Mouse (Mus musculus) monocyte, adult 2 months (primary cell): ENCODE results near the gene Flrt1.
"Not testable (repeated sequence)": the region's sequence is repeated elsewhere in the genome, so short reads cannot be mapped to it uniquely, and the experiment has no call there.

Source experiments
- DNase-seq, 2 experiments: peaks; one replicate each; pipeline ENCODE4 v3.0.0; 2022; ENCODE audit warnings: low spot score in 2 of 2, low read depth in 1 of 2

Flrt1 gene

DNA sequence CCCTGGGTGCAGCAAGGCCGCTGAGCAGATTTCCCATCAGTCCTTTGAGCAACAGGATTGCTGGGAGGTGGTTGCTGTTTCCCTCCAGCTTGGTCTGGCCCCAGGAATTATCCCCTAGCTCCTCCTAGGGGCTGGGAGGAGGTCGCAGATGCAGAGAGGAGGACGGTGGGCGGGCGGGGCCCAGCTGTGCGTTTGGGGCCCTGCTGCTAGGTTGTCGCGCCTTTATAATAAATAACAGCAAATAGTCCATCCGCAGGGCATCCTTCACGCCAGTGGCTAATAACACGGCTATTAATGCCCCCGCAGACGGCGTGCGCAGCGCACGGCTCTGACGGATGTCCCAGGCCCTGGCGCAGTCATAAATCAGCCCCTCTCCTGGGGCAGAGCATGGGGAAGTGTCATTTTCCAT is 1.5 kb downstream of the Flrt1 start:
- DNase-seq, result no peak

DNA sequence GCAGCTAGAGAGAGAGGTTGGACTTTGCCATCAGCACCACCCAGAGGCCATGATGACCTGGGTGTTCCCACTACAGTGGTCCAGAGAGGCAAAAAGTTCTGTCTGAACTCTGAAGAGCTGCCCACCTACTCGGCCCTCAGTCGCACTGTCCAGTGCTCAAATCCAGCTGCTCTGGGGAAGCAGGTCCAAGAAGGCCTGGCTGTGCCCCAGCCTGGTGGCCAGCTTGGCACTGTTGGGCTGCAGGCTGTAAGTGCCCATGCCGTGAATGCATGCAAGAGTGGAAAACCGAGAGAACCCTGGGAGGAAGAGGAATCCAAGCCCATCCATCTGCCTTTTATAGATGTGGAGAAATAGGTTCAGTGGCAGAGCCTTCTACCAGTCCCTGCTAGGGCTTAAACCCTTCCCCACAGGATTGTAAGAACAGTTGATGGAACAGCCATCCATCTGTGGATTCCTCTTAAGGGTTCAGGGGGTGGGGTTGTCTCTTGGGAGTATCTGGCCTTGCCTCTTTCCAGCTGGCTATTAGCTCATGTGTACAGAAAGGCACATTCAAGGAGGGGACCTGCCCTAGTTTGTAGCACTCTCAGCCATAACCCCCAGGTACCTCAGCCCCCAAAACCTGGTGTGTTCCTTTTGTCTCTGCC is 2.1 kb downstream of the Flrt1 start:
- no peak for DNase-seq

DNA sequence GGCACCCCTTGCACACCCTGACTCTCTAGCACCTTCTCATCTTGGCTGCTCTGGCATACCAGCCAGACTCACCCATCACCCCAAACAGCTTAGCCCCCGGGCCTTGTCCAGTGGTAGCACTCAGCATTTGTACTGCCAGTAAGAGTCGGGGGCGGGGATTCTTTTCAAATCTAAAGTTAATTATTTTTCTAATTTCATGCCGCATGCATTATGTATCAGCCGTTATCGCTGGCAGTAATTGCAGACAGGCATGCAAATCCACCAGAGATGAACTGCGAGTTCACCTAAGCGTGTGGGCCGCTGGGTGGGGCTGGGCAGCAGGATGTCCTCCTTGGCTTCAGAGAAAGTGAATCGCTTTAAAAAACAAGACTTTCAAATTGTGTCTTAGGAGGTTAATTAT is 3.5 kb downstream of the Flrt1 start:
- no peak for DNase-seq

DNA sequence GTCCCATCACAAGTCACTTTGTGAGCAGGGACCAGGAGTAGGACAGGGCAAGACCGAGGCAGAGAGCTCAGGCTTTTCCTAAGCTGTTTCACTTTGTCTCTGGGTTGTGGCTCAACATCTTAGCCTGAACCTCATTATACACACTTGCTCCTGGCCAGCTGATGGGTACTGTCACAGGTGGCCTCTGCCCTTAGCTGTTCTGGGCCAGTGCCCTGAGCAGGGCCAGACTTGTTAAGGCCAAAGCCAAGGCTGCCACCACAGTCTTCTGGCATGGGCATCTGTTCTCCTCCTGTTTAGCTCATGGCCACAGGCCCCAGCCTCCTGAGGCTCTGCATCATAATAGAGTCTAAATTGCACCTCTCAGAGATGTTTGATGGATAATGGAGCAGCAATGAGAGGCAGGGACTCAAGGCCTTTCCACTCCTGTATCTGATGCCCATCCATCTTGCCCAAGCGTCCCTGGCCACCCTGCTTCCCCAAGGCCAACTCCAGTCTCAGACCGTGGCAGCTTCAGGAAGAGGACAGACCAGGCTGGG is 5.8 kb downstream of the Flrt1 start:
- DNase-seq, result no peak

DNA sequence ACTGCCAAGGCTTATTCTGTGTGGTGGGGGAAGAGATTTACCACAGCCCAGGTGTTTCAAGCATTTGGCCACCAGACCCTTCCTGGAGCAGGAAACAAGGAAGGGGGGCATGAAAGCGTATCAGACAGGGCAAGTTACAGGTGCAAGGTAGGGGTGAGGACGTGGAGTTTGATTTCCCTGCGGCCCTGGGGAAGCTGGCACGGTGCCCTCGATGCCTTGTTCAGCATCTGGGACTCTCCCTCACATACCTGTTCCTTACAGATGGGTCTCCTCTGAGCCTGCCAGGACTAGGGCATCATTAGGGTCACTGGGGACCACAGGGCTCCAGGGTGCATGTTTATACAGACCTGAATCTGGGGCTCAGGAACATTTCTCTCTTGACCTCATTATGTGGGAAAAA is 12.8 kb downstream of the Flrt1 start:
- no peak for DNase-seq

DNA sequence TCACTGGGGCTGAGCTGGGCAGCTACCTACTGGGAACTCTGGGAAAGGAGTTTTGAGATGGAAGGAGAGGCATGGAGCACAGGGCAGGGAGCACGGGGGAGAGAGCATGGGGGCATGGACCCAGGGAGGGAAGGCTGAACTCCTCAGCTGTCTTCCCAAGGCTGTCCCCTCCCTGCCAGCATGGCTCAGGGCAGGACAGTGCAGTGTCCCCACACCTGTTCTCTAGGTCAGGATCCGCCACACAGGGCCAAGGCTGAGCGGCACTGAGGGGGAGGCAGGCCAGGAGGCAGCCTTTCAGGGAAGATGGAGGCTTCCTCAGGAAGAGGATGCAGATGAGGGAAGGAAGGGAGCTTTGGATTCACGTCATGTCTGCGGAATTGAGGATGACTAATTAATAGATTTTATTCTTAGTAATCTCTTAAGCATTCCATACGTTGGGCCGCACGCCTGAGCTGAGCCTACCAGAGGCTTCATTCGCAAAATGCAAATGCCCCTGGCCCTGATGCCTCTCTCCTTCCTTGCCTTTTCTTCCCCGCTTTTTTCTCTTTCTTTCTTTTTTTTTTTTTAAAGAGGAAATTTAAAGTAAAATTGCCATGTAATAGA is 14.0 kb downstream of the Flrt1 start:
- no peak for DNase-seq

DNA sequence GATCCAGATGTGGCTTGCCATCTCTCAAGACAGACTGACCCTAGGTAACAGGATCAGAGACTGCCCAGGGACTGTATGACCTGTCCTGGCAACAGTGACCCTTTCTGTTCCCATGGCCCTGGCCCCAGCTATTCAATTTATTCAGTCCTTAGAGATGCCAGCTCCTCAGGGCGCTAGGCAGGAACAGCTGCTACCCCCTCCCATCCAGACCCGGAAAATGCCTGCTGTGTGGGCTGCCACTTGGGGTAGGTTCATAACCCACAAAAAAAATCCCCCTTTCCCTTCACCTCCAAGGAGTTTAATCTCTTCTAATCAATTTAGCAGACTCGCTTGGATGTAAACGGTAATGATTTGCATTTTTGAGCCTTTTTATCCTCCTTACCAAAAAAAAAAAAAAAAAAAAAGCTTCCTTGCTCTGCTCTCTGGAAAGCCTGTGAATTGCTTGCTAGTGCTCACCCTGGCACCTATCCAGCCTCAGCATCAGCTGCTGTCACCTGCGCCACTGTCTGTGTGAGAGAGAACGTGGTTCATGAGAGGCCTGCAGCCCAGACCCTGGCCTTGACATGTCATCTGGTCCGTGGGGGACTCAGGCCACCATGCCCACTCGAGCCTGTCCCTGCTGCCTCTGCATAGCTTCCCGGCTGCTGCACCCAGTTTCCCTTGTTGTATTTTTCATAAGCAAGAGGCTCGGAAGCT is 15.0 kb downstream of the Flrt1 start:
- no peak for DNase-seq

DNA sequence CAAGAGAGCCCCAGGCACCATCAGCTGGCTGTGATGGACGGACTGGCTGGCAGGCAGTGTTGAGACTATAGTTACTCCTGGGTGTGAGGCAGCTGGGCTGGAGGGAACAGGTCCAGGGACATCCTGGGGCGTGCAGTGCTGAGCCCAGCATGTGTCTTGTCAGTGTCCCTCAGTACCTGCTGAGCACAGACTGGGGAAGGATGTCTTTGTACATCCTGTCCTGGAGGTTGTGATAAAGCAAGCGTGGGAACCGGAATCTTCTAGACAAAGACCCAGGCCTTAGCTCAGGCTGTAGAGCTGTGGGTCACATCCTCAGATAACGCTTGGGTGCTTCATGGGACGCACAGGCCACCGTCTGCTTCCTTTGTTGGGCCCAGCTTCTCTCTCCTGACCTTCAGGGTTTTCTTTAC is 15.7 kb downstream of the Flrt1 start:
- DNase-seq, result no peak

DNA sequence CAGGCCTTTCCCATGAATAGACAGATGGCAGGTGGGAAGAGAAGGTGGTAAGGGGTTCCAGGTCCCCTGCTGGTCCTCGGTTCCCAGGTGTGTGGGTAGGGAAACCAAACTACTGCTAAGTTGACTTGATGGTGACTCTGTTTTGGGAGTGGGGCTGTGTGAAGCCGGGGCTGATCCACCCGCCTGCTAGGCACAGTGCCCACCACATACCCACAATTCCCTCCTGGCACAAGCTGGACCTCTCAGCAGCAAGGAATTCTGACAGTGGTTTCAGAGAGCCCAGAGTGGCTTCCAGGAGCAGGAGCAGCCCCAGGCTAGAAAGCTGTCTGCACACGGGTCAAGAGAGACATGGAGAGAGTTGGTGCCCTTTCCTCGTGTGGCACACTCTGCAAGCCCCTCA is 16.5 kb downstream of the Flrt1 start:
- DNase-seq, result no peak

DNA sequence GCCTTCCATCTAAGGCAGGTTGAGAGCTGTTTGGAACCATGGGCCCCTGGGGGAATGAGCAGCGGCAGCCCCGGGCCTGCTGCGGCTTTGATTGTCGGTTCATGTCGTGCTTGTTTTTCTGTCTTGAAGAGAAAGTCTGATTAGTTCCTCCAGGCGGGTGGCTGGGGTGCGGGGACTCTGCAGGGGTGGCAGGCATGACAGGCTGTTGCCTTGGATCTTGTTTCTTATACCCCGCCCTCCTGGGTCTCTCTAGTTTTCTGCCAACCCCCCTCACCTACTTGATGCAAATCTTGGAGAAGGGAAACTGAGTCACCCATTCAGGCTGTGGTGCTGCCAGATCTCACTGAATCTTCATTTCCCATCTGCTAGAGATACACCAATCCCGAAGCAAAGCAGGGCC is 17.0 kb downstream of the Flrt1 start:
- DNase-seq, result no peak

DNA sequence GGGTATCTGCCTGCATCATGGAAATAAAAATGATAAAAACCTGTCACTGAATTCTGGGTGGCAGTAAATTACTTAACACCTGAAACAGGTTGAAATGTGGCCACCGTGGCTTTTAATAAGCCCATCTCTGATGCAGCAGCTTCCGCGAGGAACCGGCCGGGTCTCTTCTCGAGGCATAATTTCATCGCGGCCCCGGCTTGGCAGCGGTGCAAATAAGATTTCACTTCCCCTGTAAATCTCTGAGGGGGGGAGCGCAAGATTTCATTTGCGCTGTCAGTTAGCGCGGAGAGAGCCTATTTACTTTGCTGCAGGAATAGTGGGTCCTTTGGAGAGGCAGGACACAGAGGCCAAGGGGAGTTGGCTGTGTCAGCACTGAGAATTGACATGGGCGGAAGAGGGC is 20.8 kb downstream of the Flrt1 start:
- DNase-seq, result no peak

DNA sequence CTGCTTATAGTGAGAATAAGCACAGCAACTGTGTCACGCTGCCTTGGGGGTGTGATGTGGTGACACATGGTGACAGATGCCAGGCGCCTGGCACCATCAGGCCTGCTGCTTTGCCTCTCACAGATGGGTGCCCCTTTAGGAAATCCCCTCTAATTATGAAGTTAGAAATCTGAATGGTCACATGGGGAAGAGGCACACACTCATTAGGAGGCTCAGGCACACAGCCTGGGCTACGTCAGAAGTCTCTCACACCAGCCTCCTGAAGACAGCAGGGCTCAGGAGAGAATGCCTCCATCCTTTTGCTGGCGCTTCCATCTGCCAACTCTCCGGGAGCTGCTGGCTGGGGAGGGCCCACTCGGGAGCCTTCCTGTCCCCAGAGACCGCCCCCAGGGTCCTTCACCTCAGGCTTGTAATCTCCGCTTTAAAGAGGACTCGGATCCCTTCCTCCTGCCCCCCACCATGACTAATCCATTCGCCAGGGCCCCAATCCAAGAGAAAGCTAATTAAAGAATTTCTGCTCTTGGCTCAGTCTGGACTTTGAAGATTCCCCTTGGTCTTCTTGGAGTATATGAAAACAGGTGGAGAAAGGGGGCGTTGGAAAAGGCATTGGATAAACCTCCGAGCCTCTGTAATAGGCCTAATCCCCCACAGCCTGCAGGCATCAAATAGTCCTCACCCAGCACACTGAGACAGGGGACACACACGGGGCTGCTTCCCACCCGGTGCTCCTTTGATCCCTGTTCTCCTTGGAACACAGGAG is 22.3 kb downstream of the Flrt1 start:
- no peak for DNase-seq

DNA sequence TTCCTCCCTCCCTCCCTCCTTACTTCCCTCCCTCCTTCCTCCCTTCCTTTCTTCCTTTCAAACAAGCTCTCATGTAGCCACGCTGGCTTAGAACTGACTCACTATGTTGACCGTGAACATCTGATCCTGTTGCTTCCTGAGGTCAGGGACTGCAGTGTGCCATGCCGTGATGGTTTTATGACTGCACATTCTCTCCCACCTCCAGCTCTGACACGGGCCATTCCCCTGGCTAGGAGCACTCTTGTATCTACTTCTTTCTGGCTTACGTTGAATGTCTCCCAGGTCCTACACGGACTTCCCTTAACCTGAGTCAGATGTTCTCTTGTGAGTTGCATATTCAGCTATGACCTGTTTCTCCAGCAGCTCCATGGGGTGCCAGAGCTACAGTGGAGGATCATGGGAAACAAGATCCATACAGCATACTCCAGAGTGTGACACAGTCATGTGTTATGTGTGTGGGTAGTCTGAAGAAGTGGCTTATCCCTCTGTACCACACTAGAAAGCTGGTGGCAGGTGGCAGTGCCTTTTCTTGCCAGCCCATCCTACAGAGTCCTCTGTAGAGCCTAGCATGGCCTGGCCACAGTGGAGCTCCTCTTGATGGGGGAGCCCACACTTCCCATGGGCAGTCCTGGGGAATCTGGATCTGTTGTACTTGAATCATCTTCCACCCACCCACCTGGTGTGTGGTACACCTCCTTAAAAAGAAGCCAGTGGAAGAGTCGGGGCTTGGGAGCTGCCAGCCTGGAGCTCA is 23.8 kb downstream of the Flrt1 start:
- DNase-seq, result no peak

DNA sequence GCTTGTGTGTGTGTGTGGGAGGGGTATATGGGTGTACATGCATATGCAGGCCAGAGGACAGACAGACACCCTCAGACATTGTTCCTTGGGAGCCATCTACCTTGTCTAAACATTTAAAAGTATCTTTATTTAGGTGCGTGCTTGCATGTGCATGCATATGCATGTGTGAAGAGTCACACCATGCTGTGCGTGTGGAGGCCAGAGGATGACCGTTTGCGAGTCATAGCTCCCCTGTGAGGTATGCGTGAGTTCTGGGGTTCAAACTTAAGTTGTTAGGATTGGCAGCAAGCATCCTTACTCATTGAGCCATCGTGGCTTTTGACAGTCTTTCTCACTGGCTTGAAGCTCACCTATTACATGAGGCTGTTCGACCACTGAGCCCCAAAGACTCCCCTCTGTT is 27.3 kb downstream of the Flrt1 start:
- DNase-seq, result no peak

DNA sequence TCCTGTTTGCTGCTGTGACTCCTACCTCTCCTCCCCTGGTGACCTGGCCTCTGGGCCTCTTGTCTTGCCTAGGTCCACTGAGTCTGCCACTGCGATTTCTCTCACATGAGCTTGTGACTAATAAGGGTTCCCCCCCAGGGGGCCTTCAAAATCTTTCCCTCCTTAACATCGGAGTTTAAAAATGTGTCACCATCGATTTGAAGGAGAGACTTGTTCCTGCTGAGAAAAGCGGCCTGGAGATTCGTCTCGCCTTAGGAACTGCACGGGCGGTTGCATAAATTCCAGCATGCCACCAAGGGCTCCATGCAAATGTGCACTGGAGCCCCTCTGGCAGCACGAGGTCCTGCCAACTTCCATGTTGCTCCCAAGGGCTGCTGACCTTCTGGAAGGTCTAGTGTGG is 27.9 kb downstream of the Flrt1 start:
- DNase-seq, result no peak

DNA sequence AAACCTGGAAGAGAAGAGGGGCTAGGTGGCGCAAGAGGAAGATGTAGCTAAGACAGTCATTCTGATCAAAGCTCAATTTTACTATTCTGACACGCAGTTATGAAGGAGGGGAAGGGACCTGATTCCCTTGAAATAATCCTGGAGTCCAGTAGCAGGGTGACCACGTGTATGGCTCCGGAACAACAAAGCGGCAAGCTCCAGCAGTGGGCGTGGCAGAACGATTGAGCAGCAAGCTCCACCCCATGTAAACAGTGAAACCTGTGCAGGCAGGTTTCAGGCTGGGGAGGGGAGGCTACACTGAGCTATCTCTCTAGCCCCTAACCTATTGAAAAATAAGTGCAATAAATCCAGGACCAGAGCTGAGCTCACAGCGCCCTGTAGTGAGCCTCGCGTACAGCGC is 30.2 kb downstream of the Flrt1 start:
- DNase-seq, result not testable (repeated sequence)

DNA sequence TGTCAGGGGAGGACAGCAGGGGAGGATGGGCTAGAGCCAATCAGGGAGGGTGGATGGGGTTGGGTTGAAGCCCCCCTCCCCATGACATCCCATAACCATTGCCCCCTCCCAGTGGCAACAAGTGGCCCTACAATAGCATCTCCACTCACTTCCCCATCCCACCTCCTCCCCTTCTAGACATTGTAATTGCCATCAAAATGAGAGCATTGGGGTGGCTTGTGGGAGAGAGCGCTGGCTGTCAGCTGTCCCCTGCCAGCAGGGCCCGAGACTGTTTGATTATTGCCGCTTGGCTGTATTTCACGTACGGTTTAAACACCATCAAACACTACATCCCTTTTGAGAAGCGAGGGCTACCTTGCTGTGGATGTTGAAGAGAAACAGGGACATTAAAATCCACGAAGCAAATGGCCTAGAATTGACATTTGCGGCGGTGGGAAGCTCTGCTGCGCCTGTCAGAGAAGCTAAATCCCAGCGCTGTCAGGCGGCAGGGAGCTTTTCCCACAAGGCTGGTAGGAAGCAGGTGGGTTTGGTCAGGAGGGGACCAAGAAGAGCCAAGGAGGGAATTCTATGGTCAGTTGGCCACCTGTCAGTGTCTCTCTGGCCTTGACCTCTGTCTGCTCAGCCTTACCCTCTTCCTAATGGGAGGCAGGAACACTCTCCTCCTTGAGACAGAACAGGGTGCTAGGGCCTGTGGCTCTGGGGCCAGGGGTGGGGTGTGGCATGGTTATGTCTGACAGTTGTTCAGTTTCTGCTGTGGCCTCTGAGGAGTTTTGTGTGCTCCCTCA is 31.3 kb downstream of the Flrt1 start:
- no peak for DNase-seq

DNA sequence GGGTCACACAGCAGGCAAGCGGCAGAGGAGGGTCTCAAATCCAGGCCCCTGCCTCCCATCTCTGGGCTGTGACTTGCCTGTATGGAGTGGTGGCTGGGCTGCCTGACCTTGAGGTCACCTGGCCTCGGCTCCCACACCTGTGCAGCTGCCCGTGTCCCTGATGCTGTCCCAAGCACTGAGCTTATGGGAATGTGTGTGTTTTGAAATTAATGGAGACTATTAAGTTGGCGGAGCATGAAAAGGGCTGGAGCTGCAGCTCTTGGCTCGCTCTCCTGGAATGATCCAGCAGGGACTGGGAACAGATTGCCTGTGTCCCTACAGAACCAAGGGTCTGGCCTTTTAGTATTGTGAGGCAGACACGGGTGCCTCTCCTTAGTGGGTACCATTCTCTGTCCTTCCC is 33.3 kb downstream of the Flrt1 start:
- DNase-seq, result no peak

DNA sequence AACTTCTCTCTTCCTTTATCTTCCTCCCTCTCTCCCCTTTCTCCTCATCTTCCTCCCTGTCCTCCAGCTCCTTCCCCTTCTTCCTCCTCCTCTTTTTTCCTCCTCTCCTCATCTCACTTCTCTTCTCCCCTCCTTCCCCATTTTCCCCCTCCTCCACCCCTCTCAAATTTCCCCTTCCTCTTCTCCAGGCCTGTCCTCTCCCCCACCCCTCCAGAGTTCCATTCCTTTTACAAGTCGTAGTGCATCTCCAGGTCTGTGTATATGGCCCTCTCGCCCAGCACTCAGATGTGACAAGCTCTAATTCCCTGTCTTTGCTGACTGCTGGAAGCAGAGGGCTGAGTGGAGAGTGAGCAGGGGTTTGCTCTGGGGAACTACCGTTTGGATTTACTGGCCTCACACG is 34.8 kb downstream of the Flrt1 start:
- DNase-seq, result no peak
